Mouse (Mus musculus) retina, postnatal 7 days (tissue): ENCODE data around the gene Gtf3a.

Experiments used
- DNase-seq: peaks from one replicate; pipeline ENCODE4 v3.0.0-alpha.2; 2012; ENCODE audit warnings: low read depth, low spot score

The Gtf3a gene

DNA sequence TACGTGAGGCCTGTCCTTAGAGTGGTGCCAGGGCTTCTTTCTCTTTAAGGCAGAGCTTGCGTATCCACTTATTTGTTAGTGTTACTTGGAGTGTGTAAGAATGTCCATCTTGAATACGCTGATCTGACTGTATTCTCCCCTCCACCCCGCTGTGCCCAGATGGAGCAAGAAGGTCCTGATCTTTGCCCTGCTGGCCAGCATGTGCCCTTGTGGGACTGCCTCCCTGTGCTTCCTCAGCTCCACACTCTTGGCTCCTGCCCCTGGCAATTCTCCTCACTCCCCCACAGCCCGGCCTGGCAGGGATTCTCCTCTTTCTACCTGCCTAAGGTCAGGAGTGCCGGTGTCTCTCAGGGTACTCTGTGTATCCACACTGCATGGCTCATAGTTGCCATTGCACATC, 32.9 kb downstream of the Gtf3a start:
- DNase-seq = no peak

DNA sequence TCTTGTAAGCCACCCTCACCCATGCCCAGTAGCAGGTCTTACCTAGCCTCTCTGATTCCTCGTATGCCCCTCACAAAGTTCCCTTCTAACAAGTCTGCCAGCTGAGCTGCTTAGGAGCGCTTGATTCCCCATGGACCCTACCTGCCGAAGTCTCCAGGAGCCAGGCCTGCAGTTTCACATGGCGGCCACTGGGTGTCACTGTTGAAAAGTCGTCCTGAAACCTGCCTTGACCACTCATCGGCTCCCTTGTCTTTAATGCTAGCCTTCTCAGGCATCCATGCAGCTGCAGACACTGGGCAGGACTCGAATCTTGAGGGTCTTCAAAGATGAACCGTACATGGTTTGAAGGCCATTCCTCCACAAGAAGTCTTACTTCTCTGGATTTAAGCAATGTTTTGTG, 34.8 kb downstream of the Gtf3a start:
- peak; percentile 66 for DNase-seq

DNA sequence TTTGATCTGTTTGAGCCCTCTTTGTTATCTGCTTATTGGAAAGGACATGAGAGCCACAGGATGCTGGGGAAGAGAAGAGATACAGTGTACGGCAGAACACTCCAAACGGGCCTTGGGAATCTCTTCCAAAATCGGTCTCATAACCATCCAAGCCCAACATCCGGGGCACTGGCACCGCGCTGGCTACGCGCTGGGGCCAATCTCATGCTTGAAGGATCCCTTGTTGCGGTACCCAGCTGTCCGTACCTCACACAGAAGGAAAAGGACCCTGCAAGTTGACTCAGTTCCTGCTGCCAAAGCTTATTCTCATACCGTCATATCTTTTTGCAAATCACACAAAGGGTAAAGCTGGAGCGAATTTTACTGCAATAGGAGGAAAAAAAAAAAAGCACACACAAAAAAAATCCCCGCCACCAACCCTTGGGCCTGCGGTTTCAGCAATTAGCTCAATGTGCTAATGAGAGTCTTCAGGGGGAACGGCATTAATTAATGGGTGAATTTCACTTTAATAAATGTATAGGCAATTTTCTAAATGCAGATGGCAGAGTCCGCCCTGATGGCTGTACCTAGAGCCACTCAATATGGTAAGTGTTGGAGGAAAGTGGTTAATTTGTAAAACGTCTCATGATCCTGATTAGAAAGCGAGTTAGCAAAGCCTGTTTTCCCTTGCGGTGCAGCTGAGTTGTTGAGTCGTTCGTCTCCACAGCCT, 37.4 kb downstream of the Gtf3a start:
- no peak for DNase-seq

DNA sequence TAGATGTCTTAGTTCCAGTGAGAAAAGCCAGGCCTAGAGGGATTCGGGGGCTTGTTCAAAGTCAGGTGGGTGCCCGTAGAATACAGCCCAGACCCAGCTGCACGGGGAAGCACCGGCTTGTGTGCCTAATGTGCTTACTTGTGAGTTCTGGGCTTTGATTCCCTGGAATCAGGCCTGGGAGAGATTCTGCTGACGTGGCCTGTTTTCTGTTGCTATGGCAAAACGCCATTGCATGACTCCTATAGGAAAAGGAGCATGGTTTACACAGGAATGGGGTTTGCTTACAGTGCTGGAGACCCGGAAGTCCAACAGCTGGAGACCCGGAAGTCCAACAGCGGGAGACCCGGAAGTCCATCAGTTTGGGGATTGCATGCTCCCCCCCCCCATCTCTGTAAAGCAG, 39.1 kb downstream of the Gtf3a start:
- DNase-seq = no peak

GRCm38 (mm10) chr5:146989051-146989450, 40.6 kb downstream of the Gtf3a start:
- DNase-seq = no peak

DNA sequence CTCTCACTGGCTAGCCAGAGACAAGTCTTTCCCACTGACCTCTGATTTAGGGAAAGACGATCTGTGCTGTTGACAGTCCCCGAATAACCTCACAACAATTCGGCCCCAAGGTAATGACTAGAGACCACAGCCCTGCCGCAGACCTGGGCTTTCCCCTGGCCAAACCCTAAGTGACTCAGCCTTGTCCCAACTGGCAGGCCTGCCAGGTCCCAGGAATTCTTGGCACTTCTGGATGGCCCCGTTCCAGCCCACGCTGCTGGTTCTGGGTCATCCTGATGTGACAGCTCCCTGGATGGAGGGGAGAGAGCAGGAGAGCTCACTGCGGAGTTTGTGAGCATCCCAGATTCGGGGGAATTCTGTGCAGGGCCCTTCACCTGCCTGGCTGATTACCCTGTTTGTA, 45.1 kb downstream of the Gtf3a start:
- DNase-seq = no peak

- DNase-seq = no peak
Measured at GRCm38 (mm10) chr5:146994973-146995372, 46.5 kb downstream of the Gtf3a start.

DNA sequence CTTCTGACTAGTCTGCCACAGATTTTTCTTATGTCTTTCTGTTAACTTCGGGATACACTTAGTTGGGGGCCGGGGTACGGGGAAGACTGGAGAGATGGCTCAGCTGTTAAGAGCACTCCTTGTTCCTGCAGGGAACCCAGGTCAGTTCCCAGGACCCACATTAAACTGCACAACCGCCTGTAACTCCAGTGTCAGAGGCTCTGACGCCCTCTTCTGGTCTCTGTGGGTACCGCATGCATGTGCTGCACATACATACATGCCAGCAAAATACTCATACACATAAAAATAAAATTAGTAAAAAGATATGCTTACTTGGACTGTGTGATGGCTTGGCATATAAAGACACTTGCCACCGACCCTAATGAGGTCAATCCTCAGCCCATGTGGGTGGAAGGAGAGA, 48.4 kb downstream of the Gtf3a start:
- no peak for DNase-seq

DNA sequence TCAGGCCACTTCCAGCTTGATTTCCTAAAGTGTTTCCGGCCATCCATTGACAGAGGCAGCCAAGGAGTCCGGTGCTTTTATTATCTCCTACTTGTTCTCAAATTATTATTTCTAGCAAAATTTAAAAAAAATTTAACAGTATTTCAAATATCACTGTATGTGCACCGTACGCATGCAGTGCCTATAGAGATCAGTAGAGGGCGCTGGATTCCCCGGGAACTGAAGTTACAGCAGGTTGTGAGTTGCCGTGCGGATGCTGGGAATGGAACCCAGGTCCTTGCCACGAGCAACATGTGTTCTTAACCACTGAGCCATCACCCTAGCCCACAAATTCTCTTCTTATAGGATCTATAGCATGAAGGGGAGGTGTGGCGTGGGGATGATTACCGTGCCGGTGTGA, 50.3 kb downstream of the Gtf3a start:
- no peak for DNase-seq

DNA sequence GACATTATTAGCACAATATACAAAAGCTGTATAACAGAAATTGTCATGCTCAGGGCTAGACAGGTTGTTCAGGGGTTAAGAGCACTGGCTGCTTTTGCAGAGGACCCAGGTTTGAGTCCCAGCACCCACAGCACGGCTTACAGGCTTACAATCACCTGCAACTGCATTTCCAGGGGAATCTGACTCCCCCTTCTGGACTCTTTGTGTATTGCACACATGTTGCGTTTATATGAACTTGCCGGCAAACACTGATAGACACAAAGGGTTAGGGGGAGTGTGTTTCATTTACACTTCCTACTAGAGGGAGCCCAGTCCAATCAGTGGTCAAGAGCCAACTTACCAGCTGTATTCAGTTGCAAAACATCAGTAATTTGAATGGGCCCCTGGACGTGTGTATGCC, 52.9 kb downstream of the Gtf3a start:
- DNase-seq = no peak

DNA sequence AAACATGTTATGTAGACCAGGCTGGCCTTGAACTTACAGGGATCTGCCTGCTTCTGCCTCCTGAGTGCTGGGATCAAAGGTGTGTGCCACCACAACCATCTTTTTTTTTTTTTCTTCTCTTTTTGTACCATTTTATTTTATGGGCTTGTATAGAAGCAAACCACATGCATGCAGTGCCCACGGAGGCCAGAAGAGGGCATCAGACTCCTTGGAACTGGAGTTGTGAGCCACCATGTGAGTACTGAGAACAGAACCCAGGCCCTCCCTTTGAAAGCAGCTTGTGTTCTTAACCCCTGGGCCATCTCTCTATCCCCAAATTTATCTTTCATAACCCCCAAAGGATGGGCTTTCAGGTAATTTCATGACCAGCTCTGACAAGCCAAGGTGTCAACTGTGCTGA, 54.8 kb downstream of the Gtf3a start:
- DNase-seq = no peak
